Mouse (Mus musculus) bone marrow, adult 2 months (tissue): ENCODE measurements around the gene Nt5e.

Experiments
- CTCF ChIP-seq: fragments of 200-500 bp; IDR thresholded peaks from 2 replicates; pipeline ENCODE4 v1.5.1; 2011; ENCODE audit warnings: low read length, control low read depth; ENCODE audit not compliant: control insufficient read depth, insufficient read depth
- POLR2A ChIP-seq: fragments of 200-500 bp; IDR thresholded peaks from 2 replicates; pipeline ENCODE4 v1.6.1; 2011; ENCODE audit warnings: low read depth, mild to moderate bottlenecking, control low read depth, low read length, borderline replicate concordance; ENCODE audit not compliant: control insufficient read depth

DNA sequence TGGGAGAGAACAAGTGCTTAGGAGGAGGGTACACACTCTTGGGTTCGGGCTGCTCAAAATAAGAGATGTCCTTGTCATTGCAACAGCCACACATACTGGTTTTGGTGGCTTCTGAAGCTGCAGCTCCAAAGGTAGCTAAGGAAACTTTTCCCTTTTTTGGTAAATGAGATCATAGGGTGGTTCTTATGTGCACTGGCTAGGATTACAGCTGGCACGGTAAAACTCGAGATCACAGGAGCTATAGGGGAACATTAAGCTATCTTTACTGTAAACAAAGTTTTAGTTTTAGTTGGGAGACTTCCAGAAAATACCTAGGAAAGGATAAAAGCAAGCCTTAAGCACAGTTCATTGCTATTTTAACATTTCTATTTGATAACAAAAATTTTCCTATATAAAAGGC lies 24.2 kb downstream of the Nt5e start:
- TF ChIP-seq POLR2A (no peak), CTCF (no peak)
